Mouse (Mus musculus): ENCODE measurements around the gene Bean1.

- TF ChIP-seq CTCF (IDR thresholded peaks at IDR 0.05) (no peak), EP300 (IDR thresholded peaks at IDR 0.05) (no peak)
Measured at GRCm38 (mm10) chr8:104251461-104251860, 81.2 kb downstream of the Bean1 start.

Data from lung, postnatal 0 days (tissue).